Mouse (Mus musculus): ENCODE results near the gene BC030499. TPM values are rescaled to one million over a fixed set of nuclear protein-coding genes. Genes with fewer than 3 reads are reported as not detected.

The BC030499 gene
- total RNA-seq, 4 experiments from 2014 or later, result 0.26 to 1.8 (median 1.5) TPM

Other genes starting within 250 kb of the BC030499 start
- gene Eral1, start 210.5 kb upstream of the BC030499 start, total RNA-seq (2022), result 10 to 100 TPM; 32.2 to 39.5 (median 37.2) TPM
- gene Fam222b, start 196.2 kb upstream of the BC030499 start, total RNA-seq (2022), result 10 to 100 TPM; 19.6 to 29.0 (median 22.4) TPM
- 10 to 100 TPM; 18.0 to 31.3 (median 22.8) TPM for gene Traf4, start 125.3 kb upstream of the BC030499 start, total RNA-seq (2022)
- gene Nek8, start 114.2 kb upstream of the BC030499 start, total RNA-seq (2022), result 10 to 100 TPM; 10.7 to 29.6 (median 21.6) TPM
- gene Tlcd1, start 114.1 kb upstream of the BC030499 start, total RNA-seq (2022), result 10 to 100 TPM; 54.5 to 65.1 (median 61.2) TPM
- gene Rpl23a, start 107.3 kb upstream of the BC030499 start, total RNA-seq (2022), result 1,000 to 10,000 TPM; 1,361 to 1,741 (median 1,547) TPM
- gene Rab34, start 102.4 kb upstream of the BC030499 start, total RNA-seq (2022), result 100 to 1,000 TPM in 2 of 4 experiments, 10 to 100 TPM in 2; 72.8 to 116 (median 98.4) TPM
- gene Proca1, start 97.4 kb upstream of the BC030499 start, total RNA-seq (2022), result 10 to 100 TPM; 10.1 to 12.9 (median 11.9) TPM
- 100 to 1,000 TPM; 118 to 156 (median 125) TPM for gene Sdf2, start 45.1 kb upstream of the BC030499 start, total RNA-seq (2022)
- 10 to 100 TPM; 71.8 to 93.4 (median 79.5) TPM for gene Supt6, start 44.9 kb upstream of the BC030499 start, total RNA-seq (2022)
- 100 to 1,000 TPM; 178 to 198 (median 188) TPM for gene 2610507B11Rik, start 29.1 kb upstream of the BC030499 start, total RNA-seq (2022)
- 1 to 10 TPM; 5.1 to 8.3 (median 6.9) TPM for gene Spag5, start 10.7 kb downstream of the BC030499 start, total RNA-seq (2022)
- gene Aldoc, start 32.1 kb downstream of the BC030499 start, total RNA-seq (2022), result 10 to 100 TPM; 23.4 to 54.0 (median 37.5) TPM
- gene Pigs, start 37.6 kb downstream of the BC030499 start, total RNA-seq (2022), result 10 to 100 TPM; 83.3 to 84.7 (median 83.9) TPM
- 10 to 100 TPM; 45.1 to 60.9 (median 53.0) TPM for gene Unc119, start 52.6 kb downstream of the BC030499 start, total RNA-seq (2022)
- under 1 TPM; 0.20 to 0.77 (median 0.31) TPM for gene Foxn1, start 95.7 kb downstream of the BC030499 start, total RNA-seq (2022)
- gene Slc13a2, start 131.4 kb downstream of the BC030499 start, total RNA-seq (2022), result not detected
- gene Slc46a1, start 174.9 kb downstream of the BC030499 start, total RNA-seq (2022), result 10 to 100 TPM; 36.9 to 54.8 (median 42.6) TPM
- 10 to 100 TPM in 2 of 4 experiments, 1 to 10 TPM in 2; 6.4 to 15.1 (median 9.0) TPM for gene Sarm1, start 206.9 kb downstream of the BC030499 start, total RNA-seq (2022)
- 1 to 10 TPM in 2 of 4 experiments, under 1 TPM in 2; 0.66 to 3.2 (median 1.1) TPM for gene Vtn, start 208.2 kb downstream of the BC030499 start, total RNA-seq (2022)
- not detected for gene Sebox, start 212.6 kb downstream of the BC030499 start, total RNA-seq (2022)
- gene Tmem199, start 221.3 kb downstream of the BC030499 start, total RNA-seq (2022), result 10 to 100 TPM; 27.5 to 36.3 (median 34.5) TPM
- gene Poldip2, start 221.4 kb downstream of the BC030499 start, total RNA-seq (2022), result 100 to 1,000 TPM; 129 to 171 (median 150) TPM
- 10 to 100 TPM; 39.9 to 52.6 (median 47.0) TPM for gene Tnfaip1, start 245.5 kb downstream of the BC030499 start, total RNA-seq (2022)
- 100 to 1,000 TPM; 103 to 135 (median 123) TPM for gene Ift20, start 245.5 kb downstream of the BC030499 start, total RNA-seq (2022)

All from adrenal gland, adult 8-10 months (tissue).